Mouse (Mus musculus): Measurements from ENCODE around the gene Thoc5.

Thoc5 gene

DNA sequence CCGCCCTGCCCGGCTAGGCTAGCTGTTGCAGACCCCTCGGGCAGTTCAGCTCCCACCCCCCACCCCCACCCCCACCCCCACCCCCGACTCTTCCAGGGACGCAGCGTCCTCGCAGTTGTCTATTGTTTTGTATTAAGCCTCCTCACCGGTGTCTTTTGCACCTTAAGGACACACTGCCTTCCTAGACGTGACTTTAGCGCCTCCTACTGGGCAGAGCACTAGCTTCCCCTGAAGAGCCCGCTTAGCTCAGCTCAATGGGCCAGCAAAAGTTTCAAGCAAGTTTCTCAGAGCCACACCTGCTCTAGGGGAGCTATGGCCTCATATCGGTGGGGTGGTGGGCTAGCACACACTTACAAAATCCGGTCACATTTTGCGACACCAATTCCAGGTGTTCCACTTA is 80.5 kb downstream of the Thoc5 start:
- peak; percentile 31 for DNase-seq

Measured in right cerebral cortex, postnatal 25 days (tissue).